ENCODE assay signal across 9 mouse cellular contexts in the genomic region with DNA sequence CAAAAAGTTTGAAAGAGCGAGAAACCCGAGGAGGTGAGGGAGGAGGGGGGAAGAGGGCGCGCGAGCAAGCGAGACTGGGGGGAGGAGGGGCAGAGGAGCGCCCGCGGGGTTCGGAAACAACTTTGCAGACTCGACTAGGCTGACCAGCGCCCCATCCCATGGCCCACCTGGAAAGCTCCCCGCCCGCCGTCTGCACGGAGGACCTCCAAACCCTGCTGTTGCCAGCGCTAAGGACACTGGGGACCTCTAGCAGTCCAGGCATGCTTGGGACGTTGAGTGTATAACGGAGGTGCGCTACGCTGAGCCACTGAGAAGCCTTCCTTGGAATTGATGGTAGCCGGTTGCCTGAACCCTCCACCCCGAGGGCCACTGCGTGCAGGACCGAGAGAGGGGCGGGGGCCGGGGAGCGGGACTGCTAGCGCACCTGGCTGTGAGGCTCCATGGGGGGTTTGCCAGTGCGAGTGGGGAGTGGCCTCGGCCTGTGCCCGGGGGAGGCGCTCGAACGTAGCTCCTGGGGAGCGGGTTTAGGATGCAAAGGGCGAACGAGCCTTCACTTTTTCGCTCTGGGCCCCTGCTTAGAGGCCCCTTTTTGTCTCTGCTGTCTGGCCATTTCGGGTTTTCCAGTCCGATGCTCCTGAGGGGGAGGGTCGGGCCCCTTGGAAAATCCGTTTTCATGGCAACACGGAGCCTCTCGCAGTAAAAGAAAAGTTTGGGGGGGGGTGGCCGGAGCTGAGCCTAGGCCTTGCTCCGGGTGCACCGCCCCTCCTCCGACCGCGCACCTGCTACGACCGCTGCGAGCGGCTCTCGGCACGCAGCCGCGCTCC. TPM values are rescaled to one million over a fixed set of nuclear protein-coding genes. Genes with fewer than 3 reads are reported as not detected.
DNase-seq lines count a peak whose midpoint lies in the region; ATAC-seq lines count a peak whose summit lies in the region.
"Had no signal": no experiment of that assay in that cellular context is flagged by ENCODE, and none has a peak within 500 bp of the region (broad histone marks: within the 10 kb centered on the region; RNA-seq: fewer than 3 reads in every experiment).

No protein-coding gene starts in this region.

- H3K4me3 ChIP-seq in heart, embryonic 10.5 days, result peak overlapping the region; percentile 57
- H3K4me3 ChIP-seq in forebrain, embryonic 16.5 days (replicated peaks; ENCODE audit: low read length), result peak overlapping the region; percentile 59
- peak overlapping the region; percentile 60 for H3K4me3 ChIP-seq in midbrain, embryonic 13.5 days (replicated peaks)

- 0 out of 2 replicates have a peak, but pooled peaks cover 3% of the 10 kb centered on the region for H3K9me3 ChIP-seq in heart, embryonic 10.5 days
- H3K9me3 ChIP-seq in forebrain, embryonic 16.5 days (ENCODE audit: control insufficient read depth, low read length), result no peaks in the 10 kb centered on the region
- H3K9me3 ChIP-seq in midbrain, embryonic 13.5 days, result no peaks in the 10 kb centered on the region

- intact Hi-C loops in heart, postnatal 14 days (cut with DNase I), result no loop called here

- no peaks in the 10 kb centered on the region for H3K4me1 ChIP-seq in heart, embryonic 10.5 days
- H3K4me1 ChIP-seq in forebrain, embryonic 16.5 days (replicated peaks; ENCODE audit: control insufficient read depth, insufficient read depth, low read length), result peaks cover 25% of the 10 kb centered on the region
- peaks cover 32% of the 10 kb centered on the region for H3K4me1 ChIP-seq in midbrain, embryonic 13.5 days (replicated peaks)

- H3K9ac ChIP-seq in forebrain, embryonic 16.5 days (replicated peaks; ENCODE audit: low read depth, low read length), result peak overlapping the region; percentile 42; the same call in 1 of the 2 replicates
- H3K9ac ChIP-seq in midbrain, embryonic 13.5 days (replicated peaks), result peak overlapping the region; percentile 54

- H3K27ac ChIP-seq in heart, embryonic 10.5 days, result no peak overlapping the region
- peak overlapping the region; percentile 58 for H3K27ac ChIP-seq in forebrain, embryonic 16.5 days (ENCODE audit: low read length)
- peak overlapping the region; percentile 77 for H3K27ac ChIP-seq in midbrain, embryonic 13.5 days

- no peak for DNase-seq in heart, embryonic 10.5 days (ENCODE audit: low spot score)
- no peak for DNase-seq in heart, postnatal 14 days
- peak; percentile 24 for DNase-seq in ES-CJ7 (ENCODE audit: low read depth, low spot score)
- DNase-seq in gastrocnemius, postnatal 25 days, result no peak
- no peak for DNase-seq in lung, postnatal 14 days
- DNase-seq: lung, postnatal 10 days had no signal

- H3K27me3 ChIP-seq in heart, embryonic 10.5 days (ENCODE audit: insufficient read depth, poor library complexity, severe bottlenecking), result peaks cover 91% of the 10 kb centered on the region
- H3K27me3 ChIP-seq in forebrain, embryonic 16.5 days (replicated peaks; ENCODE audit: control insufficient read depth, insufficient read depth, low read length), result no peaks in the 10 kb centered on the region; the same call in 1 of the 2 replicates
- H3K27me3 ChIP-seq in midbrain, embryonic 13.5 days, result peaks cover 19% of the 10 kb centered on the region

- H3K4me2 ChIP-seq in forebrain, embryonic 16.5 days (ENCODE audit: low read length), result peak overlapping the region; percentile 69
- H3K4me2 ChIP-seq in midbrain, embryonic 13.5 days (replicated peaks), result peak overlapping the region; percentile 67

- WGBS in heart, embryonic 10.5 days, result 18% methylated on average over 53 of the region's 59 CpGs
- WGBS in forebrain, embryonic 16.5 days, result 25% methylated on average over 42 of the region's 59 CpGs
- WGBS in midbrain, embryonic 13.5 days, result 32% methylated on average over 56 of the region's 59 CpGs

- no peaks in the 10 kb centered on the region for H3K36me3 ChIP-seq in heart, embryonic 10.5 days
- no peaks in the 10 kb centered on the region for H3K36me3 ChIP-seq in forebrain, embryonic 16.5 days (ENCODE audit: control insufficient read depth, insufficient read depth)
- H3K36me3 ChIP-seq in midbrain, embryonic 13.5 days, result no peaks in the 10 kb centered on the region

- ATAC-seq in forebrain, embryonic 16.5 days, result peak; percentile 32; the same call in 1 of the 2 replicates
- ATAC-seq in midbrain, embryonic 13.5 days, result peak; percentile 49
- ATAC-seq in granulocyte monocyte progenitor cell, adult 5-6 weeks (replicated peaks; ENCODE audit: poor library complexity, severe bottlenecking), result no peak

RNA-seq across cellular contexts. Expression of gene Sox3, which starts 0.7 kb away (rescaled TPM):
- polyA plus RNA-seq in heart, embryonic 10.5 days (2016; fragmentation: Nextera tagmentation; extraction: Ambion mirVana), result 0.24 and 0.51 TPM in 2 replicates
- total RNA-seq in heart, postnatal 14 days (2021), result not detected
- polyA plus RNA-seq in forebrain, embryonic 16.5 days (2015; fragmentation: Nextera tagmentation; extraction: Ambion mirVana), result 1.9 and 2.4 TPM in 2 replicates
- 2.4 and 2.6 TPM in 2 replicates for polyA plus RNA-seq in midbrain, embryonic 13.5 days (2015; fragmentation: Nextera tagmentation; extraction: Ambion mirVana)
- not detected in 2 replicates for total RNA-seq in granulocyte monocyte progenitor cell, adult 5-6 weeks (2014; fragmentation: Nextera tagmentation)
- total RNA-seq in granulocyte monocyte progenitor cell, adult 5-6 weeks (2017), result not detected in 2 replicates
- total RNA-seq in gastrocnemius, postnatal 25 days (2021), result not detected
